Mouse (Mus musculus): ENCODE results near the gene Msmp.
"Not testable (repeated sequence)": the region's sequence is repeated elsewhere in the genome, so short reads cannot be mapped to it uniquely, and the experiment has no call there.

GRCm38 (mm10) chr4:43551854-43552253, 32.4 kb downstream of the Msmp start:
- not testable (repeated sequence) for TF ChIP-seq CTCF (IDR thresholded peaks at IDR 0.05; ENCODE audit: control insufficient read depth, insufficient read depth, insufficient read length); MYOD1 (IDR thresholded peaks at IDR 0.05; ENCODE audit: control insufficient read depth, insufficient read length, low read depth); CEBPB (IDR thresholded peaks at IDR 0.05; ENCODE audit: low read depth); MAX (IDR thresholded peaks at IDR 0.05); FOSL1 (IDR thresholded peaks at IDR 0.05; ENCODE audit: insufficient read depth, low read length, poor library complexity, severe bottlenecking); USF1 (IDR thresholded peaks at IDR 0.05; ENCODE audit: low read depth)

Data from C2C12 (cell line).